Mouse (Mus musculus): Measurements from ENCODE around the gene Adcy10. TPM values are rescaled to one million over a fixed set of nuclear protein-coding genes. Genes with fewer than 3 reads are reported as not detected.

Gene Adcy10
- polyA plus RNA-seq (2015; fragmentation: Nextera tagmentation; extraction: Ambion mirVana): 0.08 and 0.10 TPM in 2 replicates

DNA sequence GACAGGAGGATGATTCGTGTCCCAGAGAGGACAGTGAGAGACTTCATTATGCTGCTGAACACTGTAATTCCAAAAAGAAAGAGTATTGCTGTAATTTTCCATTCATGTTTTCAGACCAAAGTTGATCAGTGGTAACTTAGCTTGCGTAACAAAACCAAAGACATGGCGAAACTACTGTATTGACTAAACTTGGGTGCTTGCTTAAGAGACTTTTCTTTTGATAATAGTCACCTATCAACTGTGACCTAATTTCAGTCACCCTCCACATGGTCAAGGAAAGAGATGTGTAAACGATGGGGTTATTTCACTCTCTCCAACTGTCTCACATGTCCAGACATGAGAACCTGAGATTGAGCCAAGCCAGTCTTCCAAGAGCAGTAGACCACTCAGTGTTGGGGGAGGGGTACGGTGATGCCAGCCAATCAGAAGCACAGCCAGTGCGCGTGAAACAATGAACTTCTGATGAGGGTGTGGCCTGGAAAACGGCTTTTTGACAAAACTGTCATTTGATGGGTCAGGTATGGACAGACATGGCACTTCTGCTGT, at the start of gene Adcy10:
Gene Adcy10 (plus strand): TSS at position 496 of the 546 bp plus-strand sequence.
- H3K9ac ChIP-seq: no peak within 1 kb of the TSS
- peak within 1 kb of the TSS; percentile 42 for H3K27ac ChIP-seq (replicated peaks)
- peaks cover 9% of the 10 kb centered on the region; the same call in 1 of the 2 replicates for H3K4me1 ChIP-seq (replicated peaks)
- no peaks in the 10 kb centered on the region for H3K27me3 ChIP-seq
- H3K4me2 ChIP-seq: no peak within 1 kb of the TSS
- H3K9me3 ChIP-seq (replicated peaks): no peaks in the 10 kb centered on the region
- ATAC-seq (ENCODE audit: insufficient read depth): peak; percentile 56; the same call in 1 of the 2 replicates
- H3K4me3 ChIP-seq (replicated peaks): no peak within 1 kb of the TSS
- peaks cover 21% of the 10 kb centered on the region for H3K36me3 ChIP-seq (replicated peaks)
- WGBS (ENCODE audit: insufficient replicate concordance): 70% methylated on average over 8 of the region's 8 CpGs

DNA sequence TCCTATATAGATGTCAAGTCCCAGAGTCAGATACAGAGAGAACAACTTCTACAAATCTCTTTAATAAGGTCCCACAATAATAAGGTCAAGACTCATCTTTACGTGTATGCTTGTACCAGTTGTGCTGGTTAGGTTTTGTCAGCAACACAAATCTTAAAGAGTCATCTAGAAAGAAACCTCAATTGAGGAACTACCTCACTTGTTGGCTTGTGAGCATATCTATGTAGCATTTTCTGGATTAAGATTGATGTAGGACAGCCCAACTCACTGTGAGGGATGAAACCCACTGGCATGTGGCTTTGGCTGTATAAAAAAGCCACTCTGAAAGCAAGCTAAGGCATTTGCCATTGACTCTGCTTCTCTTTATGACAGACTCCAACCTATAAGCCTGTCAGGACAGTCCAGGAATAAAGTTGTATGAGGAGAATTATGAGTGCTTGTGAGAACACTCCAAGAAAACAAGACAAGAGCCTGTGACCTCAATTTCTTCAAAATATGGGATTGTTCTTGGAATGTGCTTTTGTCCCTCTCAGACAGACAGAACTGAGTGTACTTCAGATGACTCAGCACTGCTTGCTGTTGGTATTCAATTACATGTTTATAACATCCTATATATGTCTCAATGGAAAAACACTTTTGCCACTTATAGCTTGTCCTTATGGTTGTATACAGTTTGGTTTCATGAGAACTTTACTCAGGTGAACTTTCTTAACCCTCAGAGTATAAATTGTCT, 46.5 kb upstream of the Adcy10 start:
- H3K9me3 ChIP-seq (replicated peaks): no peaks in the 10 kb centered on the region
- no peak overlapping the region for H3K27ac ChIP-seq (replicated peaks)
- WGBS (ENCODE audit: insufficient replicate concordance): 44% methylated on average over 1 of the region's 1 CpGs
- no peaks in the 10 kb centered on the region for H3K27me3 ChIP-seq
- H3K4me1 ChIP-seq (replicated peaks): peaks cover 18% of the 10 kb centered on the region
- no peaks in the 10 kb centered on the region for H3K36me3 ChIP-seq (replicated peaks)
- no peak for ATAC-seq (ENCODE audit: insufficient read depth)
- no peak overlapping the region for H3K4me2 ChIP-seq
- H3K9ac ChIP-seq: no peak overlapping the region
- H3K4me3 ChIP-seq (replicated peaks): no peak overlapping the region

DNA sequence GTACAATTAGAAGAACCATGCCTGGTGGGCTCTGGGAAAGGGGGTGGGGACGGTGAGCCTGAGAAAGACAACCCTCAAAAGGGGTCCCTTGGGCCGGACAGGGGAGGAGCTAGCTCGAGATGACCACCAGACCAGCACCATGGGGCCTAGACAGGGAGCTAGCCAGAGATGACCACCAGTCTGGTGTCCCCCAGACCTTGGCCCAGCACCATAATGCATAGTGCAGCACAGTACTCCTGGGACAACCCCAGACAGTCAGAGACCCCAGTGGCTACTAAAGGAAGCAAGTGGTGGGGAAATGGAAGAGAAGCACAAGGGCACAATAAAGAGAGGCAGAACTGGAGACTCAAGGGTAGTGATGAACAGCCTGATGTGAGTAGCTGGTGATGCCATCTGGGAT, 44.2 kb upstream of the Adcy10 start:
- Histone ChIP-seq H3K4me3 (replicated peaks) (no peak overlapping the region), H3K4me1 (replicated peaks) (peaks cover 18% of the 10 kb centered on the region), H3K9me3 (replicated peaks) (no peaks in the 10 kb centered on the region), H3K4me2 (no peak overlapping the region), H3K27me3 (no peaks in the 10 kb centered on the region), H3K36me3 (replicated peaks) (no peaks in the 10 kb centered on the region), H3K9ac (no peak overlapping the region), H3K27ac (replicated peaks) (no peak overlapping the region)
- 59% methylated on average over 3 of the region's 3 CpGs for WGBS (ENCODE audit: insufficient replicate concordance)
- peak; percentile 12; the same call in 1 of the 2 replicates for ATAC-seq (ENCODE audit: insufficient read depth)

GRCm38 (mm10) chr1:165441201-165441600, 43.8 kb upstream of the Adcy10 start:
- Histone ChIP-seq H3K27me3 (no peaks in the 10 kb centered on the region), H3K36me3 (replicated peaks) (no peaks in the 10 kb centered on the region), H3K4me3 (replicated peaks) (no peak overlapping the region), H3K4me1 (replicated peaks) (peaks cover 18% of the 10 kb centered on the region), H3K9me3 (replicated peaks) (no peaks in the 10 kb centered on the region), H3K4me2 (no peak overlapping the region), H3K27ac (replicated peaks) (no peak overlapping the region), H3K9ac (no peak overlapping the region)
- ATAC-seq (ENCODE audit: insufficient read depth): peak; percentile 37; the same call in 1 of the 2 replicates

GRCm38 (mm10) chr1:165441719-165442118, 43.3 kb upstream of the Adcy10 start:
- ATAC-seq (ENCODE audit: insufficient read depth): no peak
- H3K4me1 ChIP-seq (replicated peaks): peaks cover 18% of the 10 kb centered on the region
- H3K27me3 ChIP-seq: no peaks in the 10 kb centered on the region
- 83% methylated on average over 3 of the region's 3 CpGs for WGBS (ENCODE audit: insufficient replicate concordance)
- H3K4me2 ChIP-seq: no peak overlapping the region
- H3K4me3 ChIP-seq (replicated peaks): no peak overlapping the region
- no peaks in the 10 kb centered on the region for H3K9me3 ChIP-seq (replicated peaks)
- H3K27ac ChIP-seq (replicated peaks): no peak overlapping the region
- no peak overlapping the region for H3K9ac ChIP-seq
- no peaks in the 10 kb centered on the region for H3K36me3 ChIP-seq (replicated peaks)

DNA sequence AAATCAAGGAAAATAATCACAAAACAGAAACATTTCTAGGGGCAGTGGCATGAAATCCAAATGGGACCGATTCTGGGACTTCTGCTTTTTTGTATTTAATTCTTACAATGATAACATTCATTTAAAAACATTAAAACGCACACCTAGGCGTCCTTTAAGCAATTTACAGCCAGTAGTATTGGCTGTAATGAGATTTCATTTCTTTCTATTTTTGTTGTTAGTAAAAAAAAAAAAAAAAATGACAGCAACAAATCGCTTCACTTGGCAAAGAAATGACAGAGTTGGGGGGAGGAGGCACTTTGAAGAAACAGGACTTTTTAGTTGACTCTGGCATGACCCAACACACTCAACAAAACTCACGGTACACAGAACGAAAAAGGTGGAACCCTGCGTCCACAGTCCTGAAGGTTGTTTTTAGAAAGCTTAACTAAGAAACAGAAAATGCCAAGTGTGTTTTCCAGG, 25.9 kb upstream of the Adcy10 start:
- H3K4me3 ChIP-seq (replicated peaks): peak overlapping the region; percentile 100
- no peaks in the 10 kb centered on the region for H3K9me3 ChIP-seq (replicated peaks)
- WGBS (ENCODE audit: insufficient replicate concordance): 9% methylated on average over 7 of the region's 7 CpGs
- peak overlapping the region; percentile 95 for H3K9ac ChIP-seq
- peak overlapping the region; percentile 99 for H3K27ac ChIP-seq (replicated peaks)
- H3K4me1 ChIP-seq (replicated peaks): peaks cover 31% of the 10 kb centered on the region
- ATAC-seq (ENCODE audit: insufficient read depth): no peak
- H3K4me2 ChIP-seq: peak overlapping the region; percentile 77
- H3K36me3 ChIP-seq (replicated peaks): no peaks in the 10 kb centered on the region; the same call in 1 of the 2 replicates
- no peaks in the 10 kb centered on the region for H3K27me3 ChIP-seq

DNA sequence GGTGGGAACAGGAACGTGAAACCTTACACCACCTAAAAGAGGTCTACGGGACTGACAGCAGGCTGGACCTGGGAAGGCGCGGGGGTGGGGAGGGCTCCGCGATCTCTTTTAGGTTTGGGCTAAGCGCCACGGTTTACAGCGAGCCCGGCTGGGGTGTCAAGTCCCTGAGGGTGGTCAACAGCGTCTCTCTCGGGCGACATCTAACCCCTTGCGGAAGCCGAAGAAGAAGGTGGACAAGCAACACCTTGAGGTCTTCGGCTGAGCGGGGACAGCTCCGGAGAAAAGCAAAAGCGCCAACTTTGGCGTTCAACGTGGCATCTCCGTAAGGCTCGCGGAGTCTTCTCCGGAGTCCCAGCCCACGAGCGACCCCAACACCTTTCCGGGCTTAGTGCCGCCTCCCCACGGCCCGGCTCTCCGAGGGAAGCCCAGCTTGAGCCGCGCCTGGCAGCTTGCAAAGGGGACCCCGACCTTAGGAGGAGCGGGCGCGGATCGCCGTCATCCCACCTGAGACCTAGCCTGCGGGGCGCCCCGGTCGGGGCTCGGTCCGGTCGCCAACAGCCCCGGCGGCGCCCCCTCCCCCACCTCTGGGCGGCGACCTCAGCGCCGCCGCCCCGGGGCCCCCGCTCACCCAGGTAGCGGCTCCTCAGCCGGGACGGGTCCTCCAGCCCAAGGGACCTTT, 25.3 kb upstream of the Adcy10 start:
- H3K36me3 ChIP-seq (replicated peaks): no peaks in the 10 kb centered on the region
- peaks cover 31% of the 10 kb centered on the region for H3K4me1 ChIP-seq (replicated peaks)
- WGBS (ENCODE audit: insufficient replicate concordance): under 1% methylated on average over 60 of the region's 60 CpGs
- H3K9ac ChIP-seq: peak overlapping the region; percentile 95
- peak overlapping the region; percentile 77 for H3K4me2 ChIP-seq
- H3K9me3 ChIP-seq (replicated peaks): no peaks in the 10 kb centered on the region
- no peaks in the 10 kb centered on the region for H3K27me3 ChIP-seq
- H3K27ac ChIP-seq (replicated peaks): peak overlapping the region; percentile 99
- ATAC-seq (ENCODE audit: insufficient read depth): peak; percentile 7
- H3K4me3 ChIP-seq (replicated peaks): peak overlapping the region; percentile 100

- Histone ChIP-seq H3K27ac (replicated peaks) (peak within 1 kb of the TSS; percentile 99), H3K4me3 (replicated peaks) (peak within 1 kb of the TSS; percentile 100)
- under 1% methylated on average over 37 of the region's 37 CpGs for WGBS (ENCODE audit: insufficient replicate concordance)
Observed at GRCm38 (mm10) chr1:165460360-165460800, 24.6 kb upstream of the Adcy10 start, which contains the start of the genes Dcaf6 and Mpc2. Dcaf6 (minus strand) TSS chr1:165460475. Mpc2 (plus strand) TSS chr1:165460637.

DNA sequence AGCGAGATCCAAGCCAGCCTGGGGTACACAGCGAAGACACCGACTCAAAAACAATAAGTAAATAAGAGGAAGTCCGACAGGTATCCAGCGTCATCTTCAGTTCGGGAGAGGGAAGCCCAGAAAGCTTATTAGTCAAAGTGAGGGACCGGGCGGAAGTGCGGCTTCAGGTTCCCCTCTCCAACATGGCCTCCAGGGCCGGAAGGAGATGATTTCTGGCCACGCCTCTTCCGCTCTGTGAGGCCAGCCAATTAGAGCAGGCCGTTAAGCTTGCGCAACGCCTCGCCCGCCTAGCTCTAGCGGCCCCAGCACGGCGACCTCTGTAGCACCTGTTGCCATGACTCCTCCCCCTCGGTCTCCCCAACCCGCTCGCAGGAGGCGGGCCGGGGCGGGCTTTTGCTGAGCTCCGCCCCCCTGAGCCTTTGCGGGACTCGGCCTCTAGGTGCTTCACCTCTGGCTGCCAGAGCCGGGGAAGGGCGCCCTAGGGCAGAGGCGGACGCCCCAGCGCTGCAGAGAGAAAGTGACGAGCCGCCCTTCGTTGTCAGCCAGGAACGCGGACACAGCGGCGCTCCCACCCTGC, 24.1 kb upstream of the Adcy10 start:
- H3K4me3 ChIP-seq (replicated peaks): peak overlapping the region; percentile 100
- H3K4me1 ChIP-seq (replicated peaks): peaks cover 34% of the 10 kb centered on the region
- no peaks in the 10 kb centered on the region for H3K9me3 ChIP-seq (replicated peaks)
- peak overlapping the region; percentile 99 for H3K27ac ChIP-seq (replicated peaks)
- H3K9ac ChIP-seq: peak overlapping the region; percentile 95
- no peaks in the 10 kb centered on the region for H3K36me3 ChIP-seq (replicated peaks)
- no peaks in the 10 kb centered on the region for H3K27me3 ChIP-seq
- peak; percentile 89 for ATAC-seq (ENCODE audit: insufficient read depth)
- peak overlapping the region; percentile 77 for H3K4me2 ChIP-seq
- whole genome bisulfite sequencing (ENCODE audit: insufficient replicate concordance): under 1% methylated on average over 41 of the region's 41 CpGs

More at GRCm38 (mm10) chr1:165460360-165460800, 24.6 kb upstream of the Adcy10 start, which contains the start of the genes Dcaf6 and Mpc2:
- ATAC-seq (ENCODE audit: insufficient read depth): peak; percentile 81
- H3K9me3 ChIP-seq (replicated peaks): no peaks in the 10 kb centered on the region
- H3K36me3 ChIP-seq (replicated peaks): no peaks in the 10 kb centered on the region
- H3K4me1 ChIP-seq (replicated peaks): peaks cover 34% of the 10 kb centered on the region
- peak within 1 kb of the TSS; percentile 77 for H3K4me2 ChIP-seq
- H3K27me3 ChIP-seq: no peaks in the 10 kb centered on the region
- peak within 1 kb of the TSS; percentile 95 for H3K9ac ChIP-seq

DNA sequence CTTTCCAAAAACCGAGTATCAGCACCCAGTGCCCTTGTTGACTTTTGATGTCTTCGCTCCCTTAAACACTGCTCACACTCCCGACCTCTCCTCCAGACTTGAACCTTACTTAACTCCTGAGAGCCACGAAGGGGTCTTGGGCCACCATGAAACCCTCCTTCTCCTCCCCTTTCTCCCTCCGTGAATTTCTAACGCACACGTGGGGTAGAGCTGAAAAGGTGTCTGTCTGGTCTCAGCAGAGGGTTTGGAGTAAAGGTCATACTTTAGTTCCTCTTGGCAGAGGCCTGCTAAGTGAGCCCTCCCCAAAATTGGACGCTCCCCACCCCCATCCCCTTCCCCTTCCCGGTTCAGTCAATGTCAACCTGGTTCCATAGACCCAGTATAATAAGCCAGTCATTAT, 23.3 kb upstream of the Adcy10 start:
- H3K9me3 ChIP-seq (replicated peaks): no peaks in the 10 kb centered on the region
- peaks cover 36% of the 10 kb centered on the region for H3K4me1 ChIP-seq (replicated peaks)
- H3K4me2 ChIP-seq: peak overlapping the region; percentile 71
- peak overlapping the region; percentile 97 for H3K27ac ChIP-seq (replicated peaks)
- WGBS (ENCODE audit: insufficient replicate concordance): 3% methylated on average over 9 of the region's 9 CpGs
- H3K9ac ChIP-seq: peak overlapping the region; percentile 84
- ATAC-seq (ENCODE audit: insufficient read depth): no peak
- no peaks in the 10 kb centered on the region for H3K27me3 ChIP-seq
- no peaks in the 10 kb centered on the region for H3K36me3 ChIP-seq (replicated peaks)
- H3K4me3 ChIP-seq (replicated peaks): peak overlapping the region; percentile 100

Data from liver, embryonic 15.5 days (tissue).